Mouse (Mus musculus): ENCODE results near the gene Naf1. TPM values are rescaled to one million over a fixed set of nuclear protein-coding genes. Genes with fewer than 3 reads are reported as not detected.

The Naf1 gene
- polyA plus RNA-seq, 1 experiment from 2014 or later = 5.6 TPM

DNA sequence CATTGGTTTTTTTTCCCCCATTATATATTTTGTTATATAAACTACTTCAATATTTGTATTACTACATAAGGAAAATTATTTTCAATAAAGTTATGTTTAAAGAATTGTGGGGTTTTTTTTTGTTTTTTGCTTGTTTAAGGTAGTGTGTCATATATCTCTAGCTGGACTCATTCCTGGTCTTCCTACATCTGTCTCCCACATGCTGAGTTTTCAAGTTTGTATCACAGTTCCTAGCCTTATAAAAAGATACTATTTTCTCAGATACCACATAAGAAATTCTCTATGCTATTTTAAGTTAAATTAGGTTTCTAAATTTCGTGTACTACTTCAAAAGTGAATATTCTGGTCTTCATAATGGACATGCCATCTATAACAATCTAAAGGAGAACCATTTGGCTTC lies 23.8 kb downstream of the Naf1 start:
- ATAC-seq (replicated peaks; ENCODE audit: insufficient number of reproducible peaks, low FRiP score, low TSS enrichment, low read depth) = no peak
- Histone ChIP-seq H3K4me2 (ENCODE audit: low read depth, low read length) (no peak overlapping the region), H3K36me3 (replicated peaks; ENCODE audit: control insufficient read depth, insufficient read depth, low read depth, low read length) (no peaks in the 10 kb centered on the region), H3K4me1 (ENCODE audit: control insufficient read depth, insufficient read depth, low read length) (no peaks in the 10 kb centered on the region), H3K27ac (replicated peaks; ENCODE audit: low read depth, low read length) (no peak overlapping the region), H3K4me3 (ENCODE audit: low read depth, low read length) (no peak overlapping the region), H3K27me3 (ENCODE audit: control insufficient read depth, insufficient read depth, low read length) (no peaks in the 10 kb centered on the region), H3K9ac (replicated peaks; ENCODE audit: low read length) (no peak overlapping the region), H3K9me3 (replicated peaks; ENCODE audit: control insufficient read depth, low read length) (no peaks in the 10 kb centered on the region)
- 69% methylated on average over 1 of the region's 1 CpGs for WGBS
- DNase-seq (ENCODE audit: low spot score) = no peak

DNA sequence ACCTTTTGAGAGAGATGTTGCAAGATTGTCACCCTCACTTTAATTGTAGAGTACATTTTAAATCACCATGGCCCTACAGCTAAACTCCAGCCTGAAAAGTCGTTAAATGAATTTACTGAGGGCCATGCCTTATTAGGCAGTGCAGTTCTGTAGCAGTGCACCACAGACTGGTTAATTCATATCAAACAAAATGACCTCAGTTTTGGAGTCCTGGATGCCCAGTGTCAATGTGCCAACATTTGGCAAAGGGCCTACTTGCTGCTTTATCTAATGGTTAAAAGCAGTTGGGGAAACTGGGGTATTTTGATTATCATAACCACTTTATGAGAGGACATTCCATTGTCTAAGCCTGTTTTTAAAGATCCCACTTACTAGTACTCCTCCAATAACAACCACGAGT lies 31.9 kb downstream of the Naf1 start:
- H3K9ac ChIP-seq (replicated peaks; ENCODE audit: low read length) = no peak overlapping the region
- no peaks in the 10 kb centered on the region for H3K27me3 ChIP-seq (ENCODE audit: control insufficient read depth, insufficient read depth, low read length)
- H3K4me1 ChIP-seq (ENCODE audit: control insufficient read depth, insufficient read depth, low read length) = no peaks in the 10 kb centered on the region
- no peak overlapping the region for H3K4me2 ChIP-seq (ENCODE audit: low read depth, low read length)
- no peak overlapping the region for H3K27ac ChIP-seq (replicated peaks; ENCODE audit: low read depth, low read length)
- no peaks in the 10 kb centered on the region for H3K9me3 ChIP-seq (replicated peaks; ENCODE audit: control insufficient read depth, low read length)
- WGBS = 85% methylated on average over 2 of the region's 2 CpGs
- H3K4me3 ChIP-seq (ENCODE audit: low read depth, low read length) = no peak overlapping the region
- no peak for DNase-seq (ENCODE audit: low spot score)
- ATAC-seq (replicated peaks; ENCODE audit: insufficient number of reproducible peaks, low FRiP score, low TSS enrichment, low read depth) = no peak
- no peaks in the 10 kb centered on the region for H3K36me3 ChIP-seq (replicated peaks; ENCODE audit: control insufficient read depth, insufficient read depth, low read depth, low read length)

DNA sequence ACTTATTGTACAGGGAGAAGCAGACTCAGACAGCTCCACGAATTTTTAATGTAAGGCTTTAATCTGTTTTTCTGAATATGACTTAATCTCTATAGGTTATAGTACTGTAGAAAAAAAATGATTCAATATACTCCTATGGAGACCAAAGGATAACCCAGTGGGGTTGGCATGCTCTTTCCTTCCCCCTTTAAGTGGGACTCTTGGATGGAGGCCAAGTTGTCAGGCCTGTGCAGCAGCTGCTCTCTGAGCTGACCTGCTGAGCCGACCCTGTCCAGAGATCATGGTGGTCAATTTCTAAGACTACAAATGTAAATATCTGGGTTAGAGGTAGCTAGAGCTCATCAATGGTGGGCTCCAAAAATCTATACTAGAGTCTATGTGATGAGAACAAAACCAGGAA lies 45.0 kb downstream of the Naf1 start:
- WGBS = 77% methylated on average over 2 of the region's 2 CpGs
- no peaks in the 10 kb centered on the region for H3K4me1 ChIP-seq (ENCODE audit: control insufficient read depth, insufficient read depth, low read length)
- no peak overlapping the region for H3K4me2 ChIP-seq (ENCODE audit: low read depth, low read length)
- ATAC-seq (replicated peaks; ENCODE audit: insufficient number of reproducible peaks, low FRiP score, low TSS enrichment, low read depth) (no peak), DNase-seq (ENCODE audit: low spot score) (no peak)
- no peak overlapping the region for H3K27ac ChIP-seq (replicated peaks; ENCODE audit: low read depth, low read length)
- no peaks in the 10 kb centered on the region for H3K36me3 ChIP-seq (replicated peaks; ENCODE audit: control insufficient read depth, insufficient read depth, low read depth, low read length)
- no peaks in the 10 kb centered on the region for H3K9me3 ChIP-seq (replicated peaks; ENCODE audit: control insufficient read depth, low read length)
- H3K27me3 ChIP-seq (ENCODE audit: control insufficient read depth, insufficient read depth, low read length) = no peaks in the 10 kb centered on the region
- no peak overlapping the region for H3K4me3 ChIP-seq (ENCODE audit: low read depth, low read length)
- H3K9ac ChIP-seq (replicated peaks; ENCODE audit: low read length) = no peak overlapping the region

GRCm38 (mm10) chr8:66905557-66905956 lies 45.5 kb downstream of the Naf1 start:
- no peak for ATAC-seq (replicated peaks; ENCODE audit: insufficient number of reproducible peaks, low FRiP score, low TSS enrichment, low read depth)
- no peaks in the 10 kb centered on the region for H3K27me3 ChIP-seq (ENCODE audit: control insufficient read depth, insufficient read depth, low read length)
- H3K9me3 ChIP-seq (replicated peaks; ENCODE audit: control insufficient read depth, low read length) = no peaks in the 10 kb centered on the region
- H3K4me3 ChIP-seq (ENCODE audit: low read depth, low read length) = no peak overlapping the region
- no peak overlapping the region for H3K9ac ChIP-seq (replicated peaks; ENCODE audit: low read length)
- no peak for DNase-seq (ENCODE audit: low spot score)
- no peaks in the 10 kb centered on the region for H3K36me3 ChIP-seq (replicated peaks; ENCODE audit: control insufficient read depth, insufficient read depth, low read depth, low read length)
- no peak overlapping the region for H3K4me2 ChIP-seq (ENCODE audit: low read depth, low read length)
- WGBS = 95% methylated on average over 4 of the region's 4 CpGs
- H3K4me1 ChIP-seq (ENCODE audit: control insufficient read depth, insufficient read depth, low read length) = no peaks in the 10 kb centered on the region
- H3K27ac ChIP-seq (replicated peaks; ENCODE audit: low read depth, low read length) = no peak overlapping the region

DNA sequence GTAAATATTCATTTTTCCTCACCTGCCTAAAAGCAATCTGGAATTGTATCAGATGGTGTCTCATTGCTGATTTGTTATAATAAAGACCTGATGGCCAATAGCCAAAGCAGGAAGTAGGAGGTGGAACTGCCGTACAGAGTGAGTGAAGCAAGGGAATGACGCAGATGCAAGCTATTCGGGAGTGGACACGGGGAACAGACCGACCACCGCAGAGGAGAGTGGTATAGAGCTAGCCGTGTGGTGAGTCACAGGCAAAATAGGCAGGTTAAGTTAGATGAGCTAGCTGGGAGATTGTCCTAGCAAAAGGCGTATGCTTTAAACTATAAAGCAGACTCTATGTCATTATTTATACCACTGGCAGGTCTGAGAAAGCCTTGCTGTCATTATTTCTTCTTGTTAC lies 46.1 kb downstream of the Naf1 start:
- Histone ChIP-seq H3K9ac (replicated peaks; ENCODE audit: low read length) (no peak overlapping the region), H3K4me1 (ENCODE audit: control insufficient read depth, insufficient read depth, low read length) (no peaks in the 10 kb centered on the region), H3K27ac (replicated peaks; ENCODE audit: low read depth, low read length) (no peak overlapping the region), H3K36me3 (replicated peaks; ENCODE audit: control insufficient read depth, insufficient read depth, low read depth, low read length) (no peaks in the 10 kb centered on the region), H3K27me3 (ENCODE audit: control insufficient read depth, insufficient read depth, low read length) (no peaks in the 10 kb centered on the region), H3K4me3 (ENCODE audit: low read depth, low read length) (no peak overlapping the region), H3K4me2 (ENCODE audit: low read depth, low read length) (no peak overlapping the region), H3K9me3 (replicated peaks; ENCODE audit: control insufficient read depth, low read length) (no peaks in the 10 kb centered on the region)
- WGBS = 89% methylated on average over 8 of the region's 8 CpGs
- no peak for ATAC-seq (replicated peaks; ENCODE audit: insufficient number of reproducible peaks, low FRiP score, low TSS enrichment, low read depth)
- DNase-seq (ENCODE audit: low spot score) = no peak

GRCm38 (mm10) chr8:66910684-66911083 lies 50.7 kb downstream of the Naf1 start:
- ATAC-seq (replicated peaks; ENCODE audit: insufficient number of reproducible peaks, low FRiP score, low TSS enrichment, low read depth) (no peak; the same call in 1 of the 2 replicates), DNase-seq (ENCODE audit: low spot score) (no peak)
- 26% methylated on average over 6 of the region's 6 CpGs for WGBS
- Histone ChIP-seq H3K27ac (replicated peaks; ENCODE audit: low read depth, low read length) (no peak overlapping the region), H3K27me3 (ENCODE audit: control insufficient read depth, insufficient read depth, low read length) (no peaks in the 10 kb centered on the region), H3K4me1 (ENCODE audit: control insufficient read depth, insufficient read depth, low read length) (no peaks in the 10 kb centered on the region), H3K9ac (replicated peaks; ENCODE audit: low read length) (no peak overlapping the region), H3K4me3 (ENCODE audit: low read depth, low read length) (no peak overlapping the region), H3K36me3 (replicated peaks; ENCODE audit: control insufficient read depth, insufficient read depth, low read depth, low read length) (no peaks in the 10 kb centered on the region), H3K4me2 (ENCODE audit: low read depth, low read length) (no peak overlapping the region), H3K9me3 (replicated peaks; ENCODE audit: control insufficient read depth, low read length) (no peaks in the 10 kb centered on the region)

DNA sequence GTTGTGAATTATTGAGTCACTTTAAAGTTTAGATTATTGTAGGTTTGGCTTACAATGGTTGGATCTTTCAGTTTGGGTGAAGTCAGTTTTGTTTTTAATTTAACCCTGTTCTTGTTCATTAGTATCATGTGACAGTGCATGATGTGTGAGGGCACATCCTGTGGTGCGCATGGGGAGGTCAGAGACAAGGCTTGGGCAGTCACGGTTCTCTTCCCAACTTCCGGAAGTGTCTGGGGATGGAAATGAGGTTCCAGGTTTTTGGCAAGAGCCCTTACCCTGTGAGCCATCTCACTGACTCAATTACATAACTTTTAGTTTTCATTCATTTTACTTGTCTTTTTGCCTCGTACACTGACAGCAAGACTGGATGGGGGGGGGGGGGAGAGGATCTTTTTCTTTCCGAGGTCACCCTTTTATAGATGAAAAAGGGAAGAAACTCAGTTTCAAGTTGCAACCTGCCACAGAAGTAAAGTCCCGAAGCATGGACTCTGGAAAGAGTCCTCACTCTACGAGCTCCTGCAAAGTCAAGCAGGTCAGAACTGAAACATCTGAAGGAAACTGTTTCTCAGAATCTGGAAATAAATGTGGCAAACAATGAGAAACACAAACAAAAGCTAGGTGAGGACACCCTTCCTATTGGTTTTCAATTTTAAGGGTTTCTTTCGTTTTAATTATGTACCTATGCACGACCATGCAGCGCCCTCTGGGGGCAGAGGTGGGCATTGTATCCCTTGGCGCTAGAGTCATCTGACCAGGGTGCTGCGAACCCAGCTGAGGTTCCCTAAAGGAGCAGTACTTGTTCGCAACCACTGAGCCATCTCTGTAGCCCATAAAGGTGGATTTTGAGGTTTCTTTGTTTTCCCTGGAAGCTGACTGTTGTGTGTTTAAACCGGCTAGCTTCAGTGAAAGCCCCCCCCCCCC lies 53.9 kb downstream of the Naf1 start:
- 64% methylated on average over 14 of the region's 14 CpGs for WGBS

GRCm38 (mm10) chr8:66916056-66916455 lies 56.0 kb downstream of the Naf1 start:
- no peak overlapping the region for H3K4me3 ChIP-seq (ENCODE audit: low read depth, low read length)
- H3K27me3 ChIP-seq (ENCODE audit: control insufficient read depth, insufficient read depth, low read length) = no peaks in the 10 kb centered on the region
- WGBS = 65% methylated on average over 7 of the region's 7 CpGs
- no peak for DNase-seq (ENCODE audit: low spot score)
- no peak overlapping the region for H3K27ac ChIP-seq (replicated peaks; ENCODE audit: low read depth, low read length)
- H3K36me3 ChIP-seq (replicated peaks; ENCODE audit: control insufficient read depth, insufficient read depth, low read depth, low read length) = no peaks in the 10 kb centered on the region
- no peaks in the 10 kb centered on the region for H3K4me1 ChIP-seq (ENCODE audit: control insufficient read depth, insufficient read depth, low read length)
- H3K4me2 ChIP-seq (ENCODE audit: low read depth, low read length) = no peak overlapping the region
- no peak overlapping the region for H3K9ac ChIP-seq (replicated peaks; ENCODE audit: low read length)
- no peaks in the 10 kb centered on the region for H3K9me3 ChIP-seq (replicated peaks; ENCODE audit: control insufficient read depth, low read length)
- ATAC-seq (replicated peaks; ENCODE audit: insufficient number of reproducible peaks, low FRiP score, low TSS enrichment, low read depth) = no peak

More for the DNA sequence above, 53.9 kb downstream of the Naf1 start:
- H3K36me3 ChIP-seq (replicated peaks; ENCODE audit: control insufficient read depth, insufficient read depth, low read depth, low read length) = no peaks in the 10 kb centered on the region
- H3K9me3 ChIP-seq (replicated peaks; ENCODE audit: control insufficient read depth, low read length) = no peaks in the 10 kb centered on the region
- DNase-seq (ENCODE audit: low spot score) = peak; percentile 31
- no peak overlapping the region for H3K4me3 ChIP-seq (ENCODE audit: low read depth, low read length)
- no peaks in the 10 kb centered on the region for H3K27me3 ChIP-seq (ENCODE audit: control insufficient read depth, insufficient read depth, low read length)
- no peak overlapping the region for H3K4me2 ChIP-seq (ENCODE audit: low read depth, low read length)
- no peak for ATAC-seq (replicated peaks; ENCODE audit: insufficient number of reproducible peaks, low FRiP score, low TSS enrichment, low read depth)
- no peak overlapping the region for H3K9ac ChIP-seq (replicated peaks; ENCODE audit: low read length)
- H3K27ac ChIP-seq (replicated peaks; ENCODE audit: low read depth, low read length) = no peak overlapping the region
- no peaks in the 10 kb centered on the region for H3K4me1 ChIP-seq (ENCODE audit: control insufficient read depth, insufficient read depth, low read length)

Data from embryonic facial prominence, embryonic 11.5 days (tissue).